Mouse (Mus musculus): Measurements from ENCODE around the gene Tspan14. TPM values are rescaled to one million over a fixed set of nuclear protein-coding genes. Genes with fewer than 3 reads are reported as not detected.

Tspan14 gene
- total RNA-seq, 1 experiment from 2014 or later: 43.8 TPM

DNA sequence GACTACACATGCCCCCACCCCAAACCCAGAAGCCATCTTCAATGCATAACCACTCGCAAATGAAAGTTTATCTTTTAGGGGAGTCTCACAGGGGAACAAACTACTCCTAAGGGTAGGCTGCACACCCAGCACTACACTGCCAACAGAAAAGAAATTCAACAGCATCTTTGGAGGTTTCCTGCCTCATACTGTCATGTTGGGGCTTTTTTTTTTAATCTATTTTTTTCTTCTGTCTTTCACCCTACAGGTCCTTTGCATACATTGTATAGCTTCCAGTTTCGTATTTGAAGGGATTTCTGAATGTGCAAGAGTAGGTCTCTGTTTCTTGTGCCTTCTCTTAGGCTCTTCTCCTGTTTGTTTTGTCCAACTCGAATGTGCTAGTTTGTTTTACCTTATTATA is 14.3 kb downstream of the Tspan14 start:
- DNase-seq: no peak

- no peak for DNase-seq
Measured at GRCm38 (mm10) chr14:40949730-40950614, 16.6 kb downstream of the Tspan14 start.

- no peak for DNase-seq
Measured at GRCm38 (mm10) chr14:40949047-40949446, 17.6 kb downstream of the Tspan14 start.

GRCm38 (mm10) chr14:40948522-40948921 is 18.1 kb downstream of the Tspan14 start:
- DNase-seq: no peak

GRCm38 (mm10) chr14:40947431-40948394 is 18.9 kb downstream of the Tspan14 start:
- DNase-seq: no peak

DNA sequence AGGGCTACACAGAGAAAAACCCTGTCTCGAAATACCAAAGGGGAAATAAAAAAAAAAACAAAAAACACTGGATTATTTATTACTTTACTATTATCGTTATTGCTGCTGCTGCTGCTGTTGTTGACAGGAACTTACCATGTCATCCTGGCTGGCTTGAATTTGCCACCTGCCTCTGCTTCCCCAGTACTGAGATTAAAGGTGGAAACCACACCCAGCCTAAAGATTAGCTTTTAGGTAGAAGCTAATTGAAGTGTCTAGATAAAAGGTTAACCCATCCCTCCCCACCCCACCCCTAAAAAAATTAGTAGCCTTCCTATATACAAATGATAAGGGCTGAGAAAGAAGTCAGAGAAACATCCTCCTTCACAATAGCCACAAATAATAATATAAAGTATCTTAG is 22.8 kb downstream of the Tspan14 start:
- no peak for DNase-seq

DNA sequence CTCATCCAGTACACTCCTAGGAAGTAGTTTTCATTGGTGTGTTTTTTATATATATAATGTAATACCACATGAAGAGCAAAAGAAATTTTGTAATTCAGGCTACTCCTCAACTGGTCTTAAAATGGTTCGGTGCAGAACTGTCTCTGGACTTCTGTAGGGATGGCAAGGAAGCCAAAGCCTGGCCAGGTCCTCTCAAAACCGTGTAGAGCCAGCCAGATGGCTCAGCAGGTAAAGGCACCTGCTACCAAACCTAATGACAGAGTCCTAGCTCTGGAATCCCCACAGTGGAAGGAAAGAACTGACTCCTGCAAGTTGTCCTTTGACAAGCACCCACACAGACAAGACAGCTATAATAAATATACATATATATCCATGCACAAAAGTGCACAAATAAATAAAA is 24.2 kb downstream of the Tspan14 start:
- no peak for DNase-seq

- DNase-seq: no peak
Measured at GRCm38 (mm10) chr14:40938380-40938987, 28.1 kb downstream of the Tspan14 start.

GRCm38 (mm10) chr14:40937052-40937451 is 29.6 kb downstream of the Tspan14 start:
- DNase-seq: no peak

- no peak for DNase-seq
Measured at GRCm38 (mm10) chr14:40935481-40935880, 31.1 kb downstream of the Tspan14 start.

DNA sequence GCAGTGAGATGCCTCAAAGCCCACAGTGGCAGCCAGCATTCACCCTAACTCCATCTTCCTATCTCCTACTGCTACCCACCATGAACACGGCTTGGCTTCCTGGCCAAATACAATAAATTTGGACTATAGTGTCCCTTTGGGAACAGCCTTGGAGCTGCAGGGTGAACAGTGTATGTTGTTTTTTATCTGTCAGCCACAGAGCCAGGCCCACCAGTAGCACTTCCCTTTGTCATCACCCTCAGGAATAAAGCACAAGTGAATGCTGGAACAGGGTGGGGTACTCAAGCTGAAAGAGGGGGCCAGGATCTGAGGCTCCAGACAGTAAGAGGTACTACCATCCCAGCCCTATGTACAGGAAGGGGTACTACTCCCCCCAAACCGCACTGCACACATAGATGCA is 31.6 kb downstream of the Tspan14 start:
- DNase-seq: no peak

- no peak for DNase-seq
Measured at GRCm38 (mm10) chr14:40933328-40933727, 33.3 kb downstream of the Tspan14 start.

- no peak for DNase-seq
Measured at GRCm38 (mm10) chr14:40932225-40932624, 34.4 kb downstream of the Tspan14 start.

DNA sequence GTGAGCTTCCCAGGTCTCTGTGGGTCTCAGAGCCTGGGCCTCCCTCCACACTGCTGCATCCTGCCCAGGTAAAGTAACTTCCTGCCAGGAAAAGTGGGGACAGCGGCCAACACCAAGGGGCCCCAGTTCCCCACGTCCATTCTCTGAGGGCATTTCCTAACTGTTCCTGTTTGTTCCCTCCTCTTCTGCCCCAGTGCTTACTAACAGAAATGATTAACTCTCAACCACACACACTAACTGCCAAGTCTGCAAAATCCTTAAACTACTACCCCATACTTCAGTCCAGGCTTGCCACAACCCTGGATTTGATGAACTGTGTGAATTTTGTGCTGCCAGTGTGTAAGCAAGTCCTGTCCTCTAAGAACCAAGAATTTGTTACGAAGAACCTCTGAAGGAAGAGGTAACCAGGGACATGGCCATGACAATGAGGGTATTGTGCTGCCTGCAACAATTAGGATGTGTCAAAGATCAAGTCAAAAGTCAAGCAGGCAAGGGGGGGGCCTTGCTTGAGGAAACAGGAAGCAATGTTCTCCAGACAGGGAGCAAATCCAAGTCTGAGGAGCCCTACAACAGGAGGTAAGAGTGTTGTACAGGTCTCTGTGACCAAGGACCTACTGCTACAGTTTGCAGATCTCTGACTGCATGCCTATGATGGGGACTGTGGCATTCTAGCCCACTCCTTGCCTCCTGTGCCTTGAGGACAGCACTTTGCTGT is 35.3 kb downstream of the Tspan14 start:
- no peak for DNase-seq

DNA sequence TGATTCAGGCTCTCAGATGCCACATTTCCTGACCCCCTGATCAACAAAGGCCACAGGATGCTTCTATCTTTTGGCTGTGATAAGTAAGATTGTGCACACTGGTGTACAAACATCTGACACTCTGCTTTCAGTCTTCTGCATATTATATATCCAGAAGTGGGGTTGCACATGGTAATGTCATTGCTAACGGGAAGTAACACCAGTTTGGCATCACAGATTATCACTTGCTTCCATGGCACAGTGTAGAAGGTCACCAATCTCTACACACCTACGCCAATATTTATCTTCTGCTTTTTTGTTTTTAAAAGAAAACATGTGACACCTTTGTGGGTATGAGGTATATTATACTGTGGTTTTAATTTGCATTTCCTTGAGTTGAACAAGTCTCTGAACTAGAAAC is 36.7 kb downstream of the Tspan14 start:
- DNase-seq: no peak

GRCm38 (mm10) chr14:40928897-40929296 is 37.7 kb downstream of the Tspan14 start:
- DNase-seq: no peak

DNA sequence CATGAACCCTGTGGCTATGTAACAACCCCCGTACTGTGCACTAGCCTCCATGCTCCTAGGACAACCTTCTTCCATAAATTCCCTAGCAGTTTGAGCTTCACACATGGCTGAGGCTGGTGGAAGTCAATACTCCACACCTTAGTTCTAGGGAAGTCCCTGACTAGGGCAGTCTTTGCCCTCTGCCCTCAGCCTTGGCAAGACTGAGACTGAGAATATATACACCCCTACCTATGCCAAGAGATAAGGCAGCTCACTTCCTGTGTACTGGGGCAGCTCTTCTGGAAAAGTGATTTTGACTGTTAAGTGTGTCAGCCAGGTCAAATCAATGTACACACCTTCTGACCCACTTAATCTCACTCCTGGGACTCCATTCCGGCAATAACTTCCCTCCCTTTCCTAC is 39.6 kb downstream of the Tspan14 start:
- no peak for DNase-seq

DNA sequence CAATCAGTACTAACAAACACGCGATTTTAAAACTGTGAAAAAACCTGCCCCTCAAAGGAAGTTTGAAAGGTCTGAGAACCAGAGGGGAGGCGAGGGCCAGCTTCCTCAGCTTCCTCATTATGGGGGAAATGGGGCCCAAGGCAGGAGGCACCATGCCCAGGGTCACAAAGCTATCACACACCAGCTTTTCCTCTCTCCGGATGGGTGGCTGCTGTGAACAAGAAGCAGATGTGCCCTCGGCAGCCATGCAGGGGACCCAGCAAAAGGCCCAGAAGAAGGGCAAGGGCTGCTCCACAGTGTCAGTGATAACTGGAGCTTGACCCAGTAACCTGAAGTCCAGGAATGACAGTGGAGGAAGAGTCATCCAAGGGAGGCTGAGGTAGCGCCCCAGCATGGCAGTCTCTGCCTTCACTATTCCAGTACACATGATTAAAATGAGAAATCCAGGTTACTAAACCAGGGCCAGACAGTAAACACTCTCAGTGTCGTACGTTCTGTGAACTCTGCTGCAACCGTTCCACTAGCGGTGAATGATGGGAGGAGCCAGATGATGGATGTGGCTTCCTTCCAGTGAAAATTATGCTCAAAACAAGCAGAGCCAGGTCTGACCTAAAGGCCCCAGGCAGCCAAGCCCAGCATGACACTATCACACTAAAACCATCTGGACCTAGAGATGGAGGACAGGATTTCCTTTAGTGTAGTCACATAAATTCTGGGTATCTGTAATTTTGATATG is 42.1 kb downstream of the Tspan14 start:
- DNase-seq: peak; percentile 52

GRCm38 (mm10) chr14:40921241-40921640 is 45.4 kb downstream of the Tspan14 start:
- DNase-seq: no peak

DNA sequence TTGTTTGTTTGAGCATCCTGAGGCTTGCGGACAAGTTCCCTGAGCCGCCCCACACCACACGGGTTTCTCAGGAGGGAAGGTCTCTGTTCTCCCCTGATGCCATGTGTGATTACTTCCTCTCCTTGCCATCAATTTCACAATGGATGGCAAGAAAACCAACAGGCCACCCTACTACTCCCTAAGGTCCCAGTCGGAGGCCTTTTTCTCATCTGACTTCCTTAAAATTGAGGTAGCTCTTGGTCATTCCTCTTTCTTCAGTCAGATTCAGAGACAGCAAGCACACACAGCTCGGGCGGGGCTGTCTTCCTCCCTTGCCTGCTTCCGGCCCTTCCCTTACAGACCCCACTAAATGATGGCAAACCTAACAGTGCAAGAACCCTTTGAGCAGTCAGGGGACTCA is 47.1 kb downstream of the Tspan14 start:
- no peak for DNase-seq

DNA sequence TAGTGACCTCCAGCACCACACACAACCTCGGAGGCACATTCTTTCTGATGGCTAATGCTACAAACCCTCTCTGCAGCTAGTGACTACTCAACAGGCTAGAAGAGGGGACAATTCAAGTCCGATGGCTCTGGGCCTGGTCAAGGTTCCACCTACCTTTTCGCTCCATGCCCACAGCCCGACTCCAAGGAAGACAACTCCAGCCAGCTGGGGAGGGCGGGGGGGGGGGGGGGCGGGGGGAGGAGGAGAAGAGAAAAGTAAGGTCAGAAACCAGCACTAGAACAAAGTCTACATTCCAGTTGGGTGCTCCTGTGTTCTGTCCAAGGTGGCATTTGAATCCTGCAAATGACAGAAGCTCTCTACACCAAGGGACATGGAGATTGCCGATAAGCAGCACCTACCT is 48.1 kb downstream of the Tspan14 start:
- no peak for DNase-seq
